Mouse (Mus musculus): Measurements from ENCODE around the gene Gm20708.

DNA sequence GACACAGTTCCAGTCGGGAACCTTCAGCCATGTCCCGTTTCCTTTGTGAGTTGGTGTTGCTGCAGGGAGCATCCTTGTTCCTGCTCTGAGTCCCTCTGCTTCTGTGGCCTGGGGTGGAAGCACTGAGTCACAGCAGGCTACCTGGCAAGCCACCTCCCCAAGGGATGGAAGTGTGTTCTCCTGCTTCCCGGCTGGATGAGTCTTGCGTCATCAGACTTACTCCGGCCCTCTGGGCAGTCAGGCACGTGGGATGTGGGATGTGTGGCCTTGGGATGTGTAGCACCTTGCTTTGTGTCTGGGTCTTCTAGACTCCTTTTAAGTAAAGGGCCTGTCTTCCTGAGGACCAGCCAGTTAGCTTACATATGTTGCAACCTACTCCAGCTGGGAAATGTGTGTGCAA, 70.2 kb downstream of the Gm20708 start:
- TF ChIP-seq CTCF (IDR thresholded peaks at IDR 0.05; ENCODE audit: extremely low read depth, insufficient read depth, low read length) (no peak), POLR2A (IDR thresholded peaks at IDR 0.05; ENCODE audit: extremely low read depth, insufficient read depth, low read length) (no peak)
